Mouse (Mus musculus): ENCODE measurements around the gene Adamtsl5.

Gene Adamtsl5

DNA sequence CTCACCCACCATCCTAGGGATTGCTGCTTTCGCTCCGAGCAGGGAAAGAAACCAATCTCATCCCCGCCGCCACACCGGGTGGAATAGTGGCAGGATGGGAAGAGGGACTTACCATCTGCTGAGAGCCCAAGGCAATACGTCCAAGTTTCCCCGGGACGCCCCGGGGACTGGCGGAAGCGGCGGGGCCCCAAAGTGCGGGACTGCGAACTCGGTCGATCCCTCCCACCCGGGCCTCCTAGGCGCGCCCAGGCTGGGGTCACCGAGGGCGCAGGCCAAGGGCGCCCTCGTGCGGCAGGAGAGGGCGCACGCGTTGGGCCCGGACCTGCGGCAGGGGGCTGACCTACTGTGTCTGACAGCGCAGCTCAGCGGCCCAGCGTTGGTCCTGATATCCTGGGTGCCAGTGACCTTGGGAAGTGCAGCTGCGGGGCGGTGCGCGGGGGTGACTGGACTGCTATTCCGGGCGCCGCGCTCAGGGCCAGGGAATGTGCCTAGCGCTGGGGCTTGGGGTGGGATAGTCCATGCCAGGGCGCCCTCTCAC is at the start of gene Adamtsl5:
Gene Adamtsl5 (minus strand): TSS at position 169 of the 538 bp plus-strand sequence.
- DNase-seq: peak in 1 of 2 experiments; percentile 50

DNA sequence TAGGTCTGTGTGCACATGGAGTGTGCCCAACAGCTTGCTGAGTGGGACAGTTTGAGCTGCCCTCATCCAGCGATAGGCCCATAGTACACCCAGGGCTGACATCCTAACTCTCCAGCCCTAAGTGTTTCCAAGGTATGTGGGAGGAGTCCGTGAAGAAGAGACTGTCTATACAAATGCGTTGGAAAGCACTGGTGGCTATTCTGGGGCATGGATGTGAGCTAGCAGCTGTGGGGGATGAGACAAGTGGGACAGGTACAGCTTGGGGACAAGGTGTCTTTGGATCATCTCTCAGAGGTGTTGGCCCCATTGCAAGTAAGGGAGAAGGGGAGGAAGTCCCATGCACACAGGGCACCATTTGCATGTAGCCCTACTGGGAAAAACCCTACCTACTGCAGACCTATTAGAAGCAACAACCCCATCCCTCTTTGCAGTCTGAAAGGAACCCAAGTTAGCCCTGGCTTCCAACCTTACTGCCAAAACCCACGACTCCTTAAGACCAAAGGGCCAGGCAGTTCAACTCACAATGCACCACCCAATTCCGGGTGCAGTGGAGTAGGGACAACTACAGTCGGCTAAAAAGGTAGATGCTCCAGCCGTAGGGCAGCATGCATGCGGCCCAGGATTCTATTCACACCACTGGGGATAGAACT is 49.4 kb upstream of the Adamtsl5 start:
- DNase-seq: no peak

DNA sequence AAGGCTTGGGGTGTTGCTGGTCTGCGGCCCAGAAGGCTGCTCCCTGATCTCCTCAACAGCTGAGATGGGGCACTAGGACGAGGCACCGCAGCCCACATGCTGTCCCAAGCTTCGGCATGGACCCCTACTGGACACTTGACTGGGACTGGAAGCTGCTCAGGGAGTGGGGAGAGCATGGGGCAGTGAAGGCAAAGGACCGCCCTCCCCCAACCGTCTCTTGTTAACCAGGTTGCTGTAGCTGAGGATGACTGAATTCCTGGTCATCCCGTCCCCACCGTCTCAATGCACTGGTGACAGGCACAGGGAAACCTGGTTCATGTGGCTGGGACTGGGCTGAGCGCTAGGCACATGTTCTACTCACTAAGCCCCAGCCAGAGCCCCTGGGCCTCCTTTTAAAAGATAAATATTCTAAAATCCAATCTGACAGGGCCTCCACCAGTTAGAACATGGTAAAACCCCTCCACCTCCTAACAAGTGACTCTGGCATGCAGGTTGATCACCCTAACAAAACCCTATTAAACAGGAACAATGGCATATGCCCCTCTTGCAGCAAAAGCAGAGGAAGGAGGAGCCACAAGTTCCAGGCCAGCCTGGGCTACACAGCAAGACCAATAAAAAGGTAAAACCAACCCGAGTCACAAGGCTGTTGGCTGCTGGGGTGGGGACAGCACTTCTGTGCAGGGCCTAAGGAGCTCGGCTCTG is 48.8 kb upstream of the Adamtsl5 start:
- DNase-seq: no peak

DNA sequence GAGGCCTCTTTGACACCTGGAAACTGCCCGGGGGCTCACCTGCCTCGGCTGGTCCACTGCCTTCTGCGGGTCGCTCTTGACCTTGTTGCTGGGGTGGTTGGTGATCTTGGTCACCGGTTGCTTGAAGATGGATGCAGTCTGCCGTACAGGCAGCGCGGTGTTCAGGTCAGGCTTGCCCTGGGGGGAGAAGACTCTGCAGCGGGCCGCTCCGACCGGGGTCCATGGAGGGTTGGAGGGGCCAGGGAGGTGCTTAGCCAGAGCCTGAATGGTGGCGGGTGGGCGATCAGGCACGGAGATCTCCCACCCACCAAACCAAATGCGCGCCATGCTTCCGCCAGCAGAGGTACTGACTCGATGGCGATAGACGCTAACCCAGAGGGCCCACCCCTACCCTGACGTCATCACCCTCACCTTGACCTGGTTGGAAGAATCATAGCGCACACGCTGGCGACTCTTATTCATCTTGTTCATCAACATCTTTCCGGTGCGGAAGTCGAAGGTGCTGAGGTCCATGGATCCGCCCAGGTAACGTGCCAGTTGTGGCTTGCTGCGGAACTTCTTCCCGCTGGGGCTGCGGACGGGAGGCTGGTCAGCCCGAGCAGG is 46.9 kb upstream of the Adamtsl5 start:
- no peak for DNase-seq

DNA sequence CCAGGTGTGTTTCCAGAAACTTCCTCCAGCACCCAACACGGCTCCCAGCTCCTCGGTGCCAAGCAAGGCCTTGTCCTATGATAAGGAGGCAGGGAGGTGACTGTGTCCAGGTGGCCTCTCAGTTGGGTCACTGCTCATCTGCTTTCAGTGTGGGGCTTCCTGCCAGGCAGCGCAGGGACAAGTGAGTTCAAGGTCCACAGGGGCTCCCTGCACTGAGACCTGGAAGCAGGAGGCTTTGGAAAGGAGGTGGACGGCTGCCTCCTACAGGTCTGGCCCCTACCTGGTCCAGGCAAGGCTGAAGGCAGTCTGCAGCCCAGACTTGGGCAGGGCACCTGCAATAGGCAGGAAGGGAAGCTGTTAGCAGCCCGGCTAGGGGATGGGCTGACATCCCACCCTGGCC is 44.5 kb upstream of the Adamtsl5 start:
- DNase-seq: no peak

DNA sequence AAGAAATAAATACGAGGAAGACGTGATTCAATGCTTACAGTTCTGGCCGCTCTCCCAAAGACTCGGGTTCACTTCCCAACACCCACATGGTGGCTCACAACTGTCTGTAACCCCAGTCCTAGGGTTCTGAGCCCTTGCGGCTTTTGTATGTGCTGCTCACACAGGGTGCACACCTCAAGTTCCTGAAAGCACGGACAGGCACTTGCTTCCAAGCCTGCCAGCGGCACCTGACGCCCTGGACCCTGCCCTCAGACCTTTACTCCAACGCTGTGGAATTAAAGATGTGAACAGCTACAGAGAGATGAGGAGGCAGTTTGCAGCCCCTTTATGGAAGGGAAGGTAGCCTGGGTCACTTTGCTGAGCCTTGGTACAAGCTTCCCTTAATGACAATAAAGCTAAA is 42.5 kb upstream of the Adamtsl5 start:
- DNase-seq: no peak

DNA sequence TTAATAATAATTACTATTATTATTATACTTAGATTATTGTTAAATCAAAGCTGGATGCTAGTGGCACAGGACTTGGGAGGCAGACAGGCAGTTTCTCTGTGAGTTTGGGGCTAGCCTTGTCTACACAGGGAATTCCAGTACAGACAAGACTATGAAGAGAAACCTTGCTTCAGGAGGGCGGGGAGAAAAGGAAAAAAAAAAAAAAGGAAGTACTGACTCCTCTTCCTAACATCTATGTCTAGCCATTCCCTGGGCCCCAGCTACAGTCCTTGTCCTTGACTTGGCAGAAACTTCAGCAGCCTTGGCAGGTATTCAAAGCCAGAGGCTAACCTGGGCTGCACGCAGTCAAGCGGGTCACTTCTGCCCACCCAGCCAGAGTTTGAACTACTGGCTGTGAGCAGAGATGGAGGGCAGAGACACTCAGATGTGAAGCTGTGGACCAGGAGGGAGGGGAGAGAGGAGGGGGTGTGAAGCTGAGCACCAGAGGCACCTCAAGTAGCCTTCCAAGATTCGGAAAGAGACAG is 41.0 kb upstream of the Adamtsl5 start:
- DNase-seq: no peak

DNA sequence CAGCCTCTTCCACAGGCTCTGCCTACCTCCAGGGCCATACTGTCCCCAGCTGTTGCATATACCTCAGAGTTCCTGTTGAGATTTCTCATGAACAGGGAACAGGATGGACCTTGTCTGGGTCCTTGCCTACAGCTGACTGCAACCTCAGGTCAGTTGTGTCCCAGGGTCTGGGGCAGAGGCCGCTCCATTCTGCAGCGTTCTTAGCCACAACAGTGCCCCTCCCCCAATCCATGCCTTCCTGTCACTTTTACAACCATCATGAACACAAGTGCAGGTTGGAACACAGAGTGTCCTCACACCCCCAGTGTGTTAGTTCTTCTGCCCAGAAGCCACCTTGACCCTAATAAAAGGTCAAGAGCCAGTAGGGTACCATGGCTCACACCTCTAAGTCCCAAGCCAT is 40.5 kb upstream of the Adamtsl5 start:
- DNase-seq: no peak

DNA sequence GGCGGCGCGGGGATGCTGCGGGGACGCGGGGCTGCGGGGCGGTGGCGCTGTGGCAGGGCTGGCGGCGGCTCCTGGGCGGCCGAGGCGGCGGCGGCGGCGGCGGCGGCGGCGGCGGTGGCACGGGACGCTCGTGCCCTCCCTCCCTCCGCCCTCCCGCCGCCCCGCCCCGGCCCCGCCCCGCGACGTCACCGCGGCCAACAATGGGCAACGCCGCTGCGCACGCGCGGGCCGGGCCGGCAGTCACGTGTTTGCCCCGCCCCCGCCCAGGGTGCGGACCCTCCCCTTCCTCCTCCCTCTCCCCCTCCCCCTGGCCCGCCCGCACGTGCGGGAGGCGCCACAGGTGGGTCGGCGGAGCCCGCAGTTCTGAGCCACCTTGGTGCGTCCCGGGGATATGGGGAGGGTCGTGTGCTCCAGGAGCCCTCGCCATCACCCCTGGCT is 39.3 kb upstream of the Adamtsl5 start, which contains the start of gene Mex3d:
Gene Mex3d (minus strand): TSS at position 138 of the 438 bp plus-strand sequence.
- peak; percentile 71 to 77 for DNase-seq

DNA sequence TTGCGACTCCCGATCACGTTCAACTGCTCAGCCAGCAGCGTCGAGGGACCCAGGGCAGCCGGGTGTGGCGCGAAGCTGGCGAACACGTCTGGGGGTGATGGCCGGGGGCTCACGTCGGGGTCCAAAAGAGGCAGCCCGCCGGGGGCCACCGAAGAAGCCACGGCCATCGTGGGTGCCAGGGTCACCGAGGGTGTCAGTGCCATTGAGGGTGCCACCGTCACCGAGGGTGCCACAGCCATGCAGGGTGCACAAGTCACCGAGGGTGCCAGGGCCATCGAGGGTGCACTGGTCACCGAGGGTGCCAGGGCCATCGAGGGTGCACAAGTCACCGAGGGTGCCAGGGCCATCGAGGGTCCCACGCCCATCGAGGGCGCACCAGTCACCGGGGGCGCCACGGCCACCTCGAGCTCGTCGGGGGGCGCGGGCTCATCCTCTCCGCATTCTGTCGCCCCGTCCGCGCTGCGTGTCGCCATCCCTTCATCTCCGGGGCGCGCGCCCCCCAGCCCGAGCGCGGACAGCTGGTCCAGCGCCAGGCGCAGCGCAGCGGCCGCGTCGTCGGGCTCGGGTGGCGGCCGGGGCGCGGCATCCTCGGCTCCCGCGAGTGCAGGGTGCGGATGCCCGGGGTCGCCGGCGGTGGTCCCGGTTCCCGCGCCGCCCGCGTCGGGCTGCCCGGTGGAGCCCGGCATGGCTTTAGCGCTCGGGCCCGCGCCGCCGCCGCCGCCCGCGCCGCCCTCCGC is 38.7 kb upstream of the Adamtsl5 start:
- no peak for DNase-seq

DNA sequence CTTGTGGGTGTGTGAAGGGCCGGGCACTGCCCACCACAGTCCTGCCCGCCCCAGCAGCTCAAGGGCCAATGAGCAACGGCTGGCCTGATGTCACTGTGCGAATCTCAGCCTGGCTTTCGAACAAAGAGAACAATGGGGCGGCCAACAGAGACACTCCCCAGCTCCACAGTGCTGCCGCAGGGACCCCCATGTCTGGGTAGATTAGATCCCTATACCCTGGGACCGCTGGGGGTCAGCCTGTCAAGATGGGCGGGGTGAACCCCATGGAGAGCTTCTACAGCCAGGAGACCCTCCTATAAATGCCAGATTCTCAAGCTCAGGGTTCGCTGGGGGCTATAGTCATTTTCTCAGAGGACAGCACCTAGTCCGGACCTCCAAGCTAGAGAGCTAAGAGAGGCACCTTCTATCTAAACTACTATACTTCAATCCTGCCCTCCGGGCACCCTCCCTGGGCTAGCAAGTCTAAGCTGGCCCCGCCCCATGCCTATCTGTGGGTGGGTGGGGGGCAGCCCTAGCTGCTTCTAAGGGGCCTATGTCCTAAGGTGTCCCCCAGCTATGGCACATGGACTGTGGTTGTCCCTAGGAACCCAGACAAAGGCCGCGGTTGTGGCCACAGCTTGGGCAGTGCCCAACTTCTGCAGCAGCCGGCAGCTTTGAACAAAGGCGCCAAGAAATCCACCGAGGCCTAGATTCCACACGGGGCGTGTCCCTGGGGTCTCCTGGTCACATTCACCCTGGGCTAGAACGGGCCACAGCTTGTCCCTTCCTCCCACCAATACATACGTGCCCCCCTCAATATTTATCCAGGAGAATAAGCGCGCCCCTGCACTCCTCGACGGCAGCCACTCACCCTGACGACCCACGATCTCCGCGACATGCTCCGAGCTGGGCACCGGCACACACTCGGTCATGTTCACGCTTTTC is 37.9 kb upstream of the Adamtsl5 start:
- DNase-seq: no peak

DNA sequence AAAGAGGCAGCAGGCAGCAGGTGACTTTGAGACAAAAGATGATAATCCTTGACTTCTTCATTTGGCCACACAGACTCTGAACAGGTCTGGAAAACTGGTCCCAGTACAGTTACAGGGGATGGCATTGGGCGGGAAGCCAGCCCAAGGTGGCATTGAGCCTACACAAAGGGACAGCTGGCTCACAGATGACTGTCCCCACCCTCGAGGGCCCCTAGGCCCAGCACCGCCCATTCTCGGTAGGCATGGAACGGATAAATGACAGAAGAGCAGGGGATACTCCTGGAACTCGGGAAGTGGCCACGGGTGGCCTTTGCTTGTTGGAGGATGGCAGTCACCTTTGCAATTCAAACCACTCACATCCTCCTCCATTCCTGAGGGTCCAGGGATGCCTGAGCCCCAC is 37.1 kb upstream of the Adamtsl5 start:
- no peak for DNase-seq

DNA sequence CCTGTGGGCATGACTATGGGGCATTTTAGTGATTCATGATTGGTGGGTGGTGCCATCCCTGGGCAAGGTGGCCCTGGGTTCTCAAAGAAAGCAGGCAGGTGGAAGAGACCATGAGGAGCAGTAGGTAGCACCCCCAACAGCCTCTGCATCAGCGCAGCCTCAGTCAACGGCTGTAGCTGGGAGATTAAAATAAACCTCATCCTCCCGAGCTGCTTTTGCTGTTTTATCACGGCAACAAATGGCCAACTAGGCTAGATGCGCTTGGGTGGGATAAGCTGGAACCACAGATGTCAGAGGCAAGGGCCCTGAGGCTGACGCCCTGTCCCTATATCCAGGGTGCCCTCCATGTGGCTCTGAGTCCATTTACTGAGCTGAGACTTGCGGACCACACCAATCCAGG is 36.5 kb upstream of the Adamtsl5 start:
- no peak for DNase-seq

DNA sequence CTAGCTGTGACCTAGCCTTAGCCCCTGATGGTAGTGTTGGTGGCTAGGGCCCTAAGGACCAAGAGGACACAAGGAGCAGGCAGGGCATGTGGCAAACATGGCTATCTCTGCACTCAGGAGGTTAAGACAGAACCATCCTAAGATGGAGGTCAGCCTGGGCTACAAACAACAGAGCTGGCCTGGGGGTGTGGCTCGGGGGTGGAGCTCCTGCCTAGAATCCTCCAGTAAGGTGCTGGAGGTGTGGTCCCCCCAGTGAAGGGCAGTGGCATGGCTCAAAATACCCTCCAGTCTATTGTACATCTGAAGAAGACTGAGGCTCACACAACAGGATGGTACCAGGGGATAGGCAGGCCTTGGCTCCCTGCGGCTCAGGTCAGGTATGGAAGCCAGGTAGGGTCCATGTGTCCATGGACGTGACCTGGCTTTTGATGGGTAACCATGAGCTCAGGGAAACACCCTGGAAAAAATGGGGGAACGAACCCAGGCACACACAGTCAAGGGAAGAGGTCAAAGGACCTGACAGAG is 36.0 kb upstream of the Adamtsl5 start:
- no peak for DNase-seq

DNA sequence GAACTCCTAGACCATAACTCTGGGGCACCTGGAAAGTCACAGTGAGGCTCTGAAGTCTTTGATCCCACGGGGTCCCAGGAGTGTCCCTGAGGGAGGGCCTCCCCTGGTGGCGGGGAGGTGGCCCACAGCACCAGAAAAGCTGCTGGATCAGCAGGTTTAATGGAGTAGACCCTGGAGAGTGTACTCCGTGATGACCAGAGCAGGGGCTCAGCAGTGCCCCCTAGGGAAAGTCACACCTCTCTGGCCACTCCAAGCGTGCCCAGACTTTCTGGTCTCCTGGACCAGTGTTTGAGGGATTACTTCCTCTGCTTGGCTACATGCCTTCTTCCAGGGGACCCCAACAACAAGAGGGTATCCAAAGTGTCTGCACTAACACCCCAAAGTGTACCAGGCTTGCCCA is 35.2 kb upstream of the Adamtsl5 start:
- no peak for DNase-seq

DNA sequence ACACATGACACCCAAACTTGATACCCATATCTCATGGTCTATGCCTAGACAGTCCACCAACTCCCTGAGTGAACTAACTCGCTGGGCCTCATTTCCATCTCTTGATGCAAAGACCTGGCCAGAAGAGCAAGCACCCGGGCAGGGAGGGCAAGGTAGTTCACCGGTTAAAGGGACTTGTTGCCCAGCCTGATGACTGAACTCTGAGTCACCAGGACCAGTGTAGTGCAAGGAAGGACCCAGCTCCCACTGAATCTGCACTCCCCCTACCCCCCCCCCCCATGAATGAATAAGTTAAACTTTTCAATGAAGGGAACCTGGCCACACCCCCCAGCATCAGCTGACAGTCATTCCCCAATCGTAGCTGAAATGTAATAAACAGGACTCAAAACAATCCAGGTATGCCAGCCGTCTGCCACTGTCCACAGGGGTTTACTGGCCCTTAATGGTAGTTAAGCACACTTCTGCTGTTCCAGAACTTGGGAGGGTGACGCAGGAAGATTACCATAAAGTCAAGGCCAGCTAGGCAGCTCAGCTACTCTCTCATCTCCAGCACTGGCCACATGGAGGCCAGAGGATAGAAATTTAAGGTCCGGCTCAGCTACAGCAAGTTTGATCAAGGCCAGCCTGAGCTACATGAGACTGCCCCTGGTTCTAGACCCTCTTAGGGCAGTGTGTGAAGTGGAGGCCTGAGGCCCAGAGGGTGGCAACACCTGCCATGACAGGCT is 34.6 kb upstream of the Adamtsl5 start:
- DNase-seq: no peak

DNA sequence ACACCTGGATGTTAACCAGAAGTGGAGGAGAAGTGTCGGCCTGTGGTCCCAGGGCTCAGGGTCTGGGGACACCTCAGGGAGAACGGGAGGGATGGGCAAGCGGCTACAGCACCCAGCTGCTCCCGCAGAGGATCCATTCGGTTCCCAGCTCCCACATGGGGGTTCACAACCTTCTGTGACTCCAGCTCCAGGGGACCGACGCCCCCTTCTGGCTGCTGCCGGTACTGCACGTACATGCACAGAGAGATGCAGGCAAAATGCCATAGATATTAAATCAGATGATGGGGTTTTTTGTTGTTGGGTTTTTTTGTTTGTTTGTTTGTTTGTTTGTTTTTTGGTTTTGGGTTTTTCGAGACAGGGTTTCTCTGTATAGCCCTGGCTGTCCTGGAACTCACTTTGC is 29.5 kb upstream of the Adamtsl5 start:
- DNase-seq: no peak

DNA sequence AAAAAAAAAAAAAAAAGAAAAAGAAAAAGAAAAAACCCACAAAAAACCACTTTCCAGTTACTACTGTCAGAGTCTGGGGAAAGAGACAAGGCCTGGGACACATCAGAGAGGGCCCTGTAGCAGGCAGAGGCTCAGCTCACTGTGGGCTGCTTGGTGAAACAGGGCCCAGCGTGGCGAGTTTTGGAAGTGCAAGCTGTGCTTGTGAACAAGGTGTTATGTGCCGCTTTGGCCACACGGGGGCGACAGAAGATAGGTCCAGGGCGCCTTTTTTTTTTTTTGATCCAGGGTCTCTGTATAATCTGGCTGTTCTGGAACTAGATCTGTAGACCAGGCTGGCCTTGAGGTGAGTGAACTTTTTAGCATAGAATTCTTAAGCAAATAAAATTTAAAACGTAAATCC is 27.9 kb upstream of the Adamtsl5 start:
- DNase-seq: peak; percentile 75 to 77

DNA sequence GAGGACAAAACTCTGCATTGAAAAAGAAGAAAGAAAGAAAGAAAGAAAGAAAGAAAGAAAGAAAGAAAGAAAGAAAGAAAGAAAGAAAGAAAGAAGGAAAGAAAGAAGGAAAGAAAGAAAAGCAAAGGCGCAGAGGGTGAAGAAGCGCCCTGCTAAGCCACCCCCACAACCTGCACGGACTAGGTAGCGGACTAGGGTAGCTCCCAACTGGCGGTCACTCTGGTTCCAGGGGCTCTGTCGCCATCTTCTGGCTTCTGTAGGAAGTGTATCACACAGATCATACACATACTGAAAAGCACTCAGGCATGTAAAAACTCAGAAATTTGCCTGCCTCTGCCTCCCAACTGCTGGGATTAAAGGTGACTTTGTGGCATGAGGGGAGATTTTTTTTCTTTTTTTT is 25.9 kb upstream of the Adamtsl5 start:
- DNase-seq: no peak

DNA sequence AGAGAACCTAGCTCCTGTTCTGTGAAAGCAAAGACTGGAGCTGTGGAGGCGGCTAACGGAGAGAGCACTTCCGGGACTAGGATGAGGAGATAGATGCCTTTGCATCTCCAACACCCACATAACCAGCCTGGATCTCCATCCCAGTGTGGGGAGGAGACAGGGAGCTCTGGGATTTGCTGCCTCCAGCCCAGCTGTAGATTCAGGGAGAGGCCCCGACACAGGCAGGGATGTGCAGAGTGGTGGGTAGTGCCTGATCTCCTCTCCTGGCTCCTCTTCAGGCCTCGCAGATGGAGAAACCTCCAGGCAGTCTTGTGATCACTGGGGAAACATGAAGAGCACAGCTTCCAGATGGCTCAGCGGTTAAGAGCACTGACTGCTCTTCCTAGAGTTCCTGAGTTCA is 24.5 kb upstream of the Adamtsl5 start:
- no peak for DNase-seq

DNA sequence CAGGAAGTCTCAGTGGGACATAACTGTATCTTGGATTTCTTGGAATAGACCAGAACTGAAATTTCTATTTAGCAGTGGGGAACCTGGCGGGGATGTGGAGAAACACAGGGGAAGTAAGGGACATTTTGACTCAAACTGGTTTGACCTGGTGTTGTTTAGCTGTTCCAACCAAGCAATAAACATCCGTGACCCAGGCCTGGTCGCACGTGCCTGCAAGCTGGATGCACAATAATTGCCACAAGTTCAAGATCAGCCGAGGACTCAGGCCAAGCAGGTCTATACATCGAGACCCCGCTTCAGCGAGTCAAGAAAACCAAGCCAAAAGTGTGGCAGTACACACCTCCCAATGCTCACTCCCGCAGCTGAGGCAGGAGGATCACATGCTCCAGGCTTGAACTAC is 23.8 kb upstream of the Adamtsl5 start:
- no peak for DNase-seq

Measured in thymus, adult 18-20 months (tissue).